Mouse (Mus musculus): ENCODE data around the gene Rab5if. TPM values are rescaled to one million over a fixed set of nuclear protein-coding genes. Genes with fewer than 3 reads are reported as not detected.
A peak's percentile ranks its signal among the peaks of the same experiment; 100 is the strongest.
"Not testable (repeated sequence)": the region's sequence is repeated elsewhere in the genome, so short reads cannot be mapped to it uniquely, and the experiment has no call there.

Rab5if gene
- total RNA-seq, 2 experiments from 2014 or later = 89.0 to 98.6 TPM

DNA sequence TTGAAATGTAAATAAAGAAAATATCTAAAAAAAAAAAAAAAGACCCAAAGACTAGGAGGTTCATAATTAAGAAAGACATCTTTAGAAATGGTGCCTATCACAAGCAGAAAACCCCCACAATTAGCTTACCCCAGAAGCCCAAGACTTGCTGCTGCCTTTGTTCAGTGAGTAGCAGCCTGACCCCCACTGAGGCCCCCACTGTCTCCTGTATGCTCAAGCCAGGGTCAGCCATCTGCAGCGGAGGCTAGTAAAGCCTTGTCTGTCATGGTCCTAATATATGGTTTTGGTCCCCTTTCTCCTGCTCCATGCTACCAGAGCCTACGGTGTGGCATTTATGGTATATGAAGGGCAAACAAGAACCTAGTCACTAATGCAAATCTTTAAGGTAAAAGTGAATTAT lies 38.4 kb downstream of the Rab5if start:
- no peak for DNase-seq
- no peak for TF ChIP-seq CTCF (IDR thresholded peaks at IDR 0.05)
- intact Hi-C loops (cut with DNase I) = loop anchor here (10.0 kb wide), 1 partner anchor 193 kb away; no protein-coding TSS in a partner anchor
- H3K27ac ChIP-seq = no peak overlapping the region
- no peak overlapping the region for H3K4me3 ChIP-seq

DNA sequence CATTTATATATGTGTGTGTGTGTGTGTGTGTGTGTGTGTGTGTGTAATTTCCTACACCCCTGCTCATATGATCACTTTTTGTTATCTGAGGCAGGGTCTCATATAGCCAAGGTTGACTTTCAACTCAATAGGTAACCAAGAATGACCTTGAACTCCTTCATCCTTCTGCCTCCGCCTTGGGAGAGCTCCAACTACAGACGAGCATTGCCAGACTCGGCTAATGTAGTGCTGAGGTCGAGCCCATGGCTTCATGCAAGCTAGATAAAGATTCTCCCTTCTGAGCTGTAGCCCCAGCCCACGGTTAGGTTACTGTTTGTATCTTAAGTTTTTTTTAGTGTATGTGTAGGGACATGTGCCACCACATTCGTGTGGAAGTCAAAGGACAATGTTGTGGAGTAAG lies 39.0 kb downstream of the Rab5if start:
- TF ChIP-seq CTCF (IDR thresholded peaks at IDR 0.05) = no peak
- Histone ChIP-seq H3K27ac (no peak overlapping the region), H3K4me3 (no peak overlapping the region)
- intact Hi-C loops (cut with DNase I) = loop anchor here (10.0 kb wide), 1 partner anchor 193 kb away; no protein-coding TSS in a partner anchor
- DNase-seq = no peak

DNA sequence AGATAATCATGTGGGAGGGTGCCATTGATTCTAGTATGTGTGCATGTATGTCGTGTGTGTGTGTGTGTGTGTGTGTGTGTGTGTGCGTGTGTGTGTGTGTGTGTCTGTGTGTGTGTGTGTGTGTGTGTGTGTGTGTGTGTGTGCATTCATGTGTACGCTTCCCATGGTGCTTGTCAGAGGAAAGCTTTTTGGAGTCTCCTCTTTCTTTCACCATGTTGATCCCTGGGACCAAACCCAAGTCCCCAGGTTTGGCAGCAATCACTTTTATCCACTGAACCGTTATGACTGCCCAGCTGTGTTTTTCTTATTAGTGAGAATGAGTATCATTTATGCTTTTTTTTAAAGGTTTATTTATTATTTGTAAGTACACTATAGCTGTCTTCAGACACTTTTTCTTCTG lies 39.5 kb downstream of the Rab5if start:
- intact Hi-C loops (cut with DNase I) = loop anchor here (10.0 kb wide), 1 partner anchor 192 kb away; no protein-coding TSS in a partner anchor
- not testable (repeated sequence) for H3K27ac ChIP-seq, DNase-seq, H3K4me3 ChIP-seq

DNA sequence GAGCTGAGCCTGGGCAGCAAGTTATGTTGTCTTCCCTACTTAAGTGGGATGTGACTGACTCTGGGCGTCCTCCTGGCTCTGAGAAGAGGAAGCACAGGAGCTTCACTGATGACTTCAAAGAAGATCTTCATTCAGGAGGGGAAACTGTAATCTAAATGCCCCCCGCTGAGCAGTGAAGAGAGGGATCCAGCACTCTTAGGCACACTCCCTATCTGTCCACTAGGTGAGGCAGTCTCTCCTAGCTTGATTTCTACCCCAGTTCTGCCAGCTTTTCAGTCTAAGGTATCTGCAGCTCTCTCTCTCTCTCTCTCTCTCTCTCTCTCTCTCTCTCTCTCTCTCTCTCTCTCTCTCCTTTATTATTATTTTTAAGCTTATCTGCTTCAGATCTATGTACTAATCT lies 40.4 kb downstream of the Rab5if start:
- TF ChIP-seq CTCF (IDR thresholded peaks at IDR 0.05) = peak; percentile 24
- H3K27ac ChIP-seq = no peak overlapping the region

DNA sequence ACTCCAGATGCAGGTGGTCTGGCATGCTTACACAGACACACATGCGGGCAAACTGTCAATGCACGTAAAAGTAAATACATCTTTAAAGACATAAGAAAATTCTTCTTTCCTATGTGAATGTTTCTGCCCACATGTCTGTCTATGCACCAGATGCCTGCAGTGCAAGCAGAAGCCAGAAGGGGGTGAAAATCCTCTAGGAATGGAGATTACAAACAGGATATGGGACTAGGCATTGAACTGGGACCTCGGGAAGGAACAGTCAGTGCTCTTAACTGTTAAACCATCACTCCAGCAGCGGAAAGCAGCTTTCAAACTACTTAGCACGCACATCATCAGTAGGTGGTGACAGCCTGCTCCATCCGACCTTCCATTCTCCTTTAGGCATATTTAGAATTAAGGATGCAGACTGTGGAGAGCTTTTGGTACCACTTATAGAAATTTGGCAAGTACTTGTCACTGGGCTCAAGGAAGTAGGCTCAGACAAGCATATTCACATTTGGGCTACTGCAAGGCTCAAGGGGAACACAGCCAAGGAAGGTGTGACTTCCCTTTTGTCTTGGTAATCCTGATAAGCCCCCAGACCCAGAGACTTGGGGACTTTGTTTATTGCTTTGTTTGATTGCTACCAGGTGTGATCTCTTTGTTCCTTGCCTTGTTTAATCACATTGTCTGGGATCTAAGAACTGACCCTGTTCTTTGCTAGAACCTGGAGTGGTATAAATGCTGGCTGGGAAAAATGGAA lies 42.2 kb downstream of the Rab5if start:
- peak; percentile 80 for TF ChIP-seq CTCF (IDR thresholded peaks at IDR 0.05)
- DNase-seq = peak; percentile 68
- no peak overlapping the region for H3K4me3 ChIP-seq
- intact Hi-C loops (cut with DNase I) = loop anchor here (1.0 to 10.0 kb wide), 2 partner anchors 91 to 190 kb away; no protein-coding TSS in a partner anchor
- no peak overlapping the region for H3K27ac ChIP-seq

More for the DNA sequence above, 40.4 kb downstream of the Rab5if start:
- DNase-seq = no peak
- H3K4me3 ChIP-seq = no peak overlapping the region
- intact Hi-C loops (cut with DNase I) = loop anchor here (10.0 kb wide), 1 partner anchor 191 kb away; no protein-coding TSS in a partner anchor

DNA sequence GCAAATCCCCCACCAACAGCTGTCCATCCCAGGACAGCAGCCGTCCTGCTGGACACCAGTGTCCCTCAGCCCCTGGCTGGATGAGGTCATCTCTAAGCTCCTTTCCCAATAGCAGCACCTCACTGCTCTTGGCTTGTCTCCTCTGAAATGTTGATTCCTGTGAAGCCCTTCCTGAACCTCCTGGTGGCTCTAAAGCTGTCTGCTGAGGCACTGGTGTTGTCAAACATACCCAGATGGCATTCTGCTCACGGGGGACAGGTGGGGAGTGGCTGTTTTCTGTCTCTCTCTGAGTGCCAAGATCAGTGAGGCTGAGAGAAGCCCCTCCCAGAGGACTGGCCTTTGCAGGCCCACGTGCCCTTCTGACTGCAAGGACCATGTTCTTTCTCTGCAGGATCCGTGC lies 43.0 kb downstream of the Rab5if start:
- not testable (repeated sequence) for H3K4me3 ChIP-seq, DNase-seq, H3K27ac ChIP-seq
- intact Hi-C loops (cut with DNase I) = loop anchor here (1.0 to 10.0 kb wide), 2 partner anchors 90 to 189 kb away; no protein-coding TSS in a partner anchor

DNA sequence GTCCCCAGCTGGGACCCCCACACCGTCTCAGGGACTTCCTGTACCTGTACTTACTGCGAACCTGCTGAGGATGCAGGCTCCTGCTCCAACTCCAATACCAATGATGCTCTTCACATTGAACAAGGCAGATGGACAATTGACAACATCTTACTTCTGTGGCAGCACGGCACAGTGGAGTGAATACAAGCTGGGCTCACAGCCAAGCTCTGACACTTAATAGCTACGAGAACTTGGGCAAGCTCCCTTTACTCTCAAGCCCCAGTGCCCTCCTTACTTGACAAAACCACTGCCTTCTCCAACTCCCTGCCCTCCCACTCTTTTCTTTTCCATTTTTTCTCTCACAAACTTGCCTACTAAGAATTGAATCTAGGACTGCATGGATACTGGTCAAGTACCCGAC lies 50.3 kb downstream of the Rab5if start:
- no peak overlapping the region for H3K4me3 ChIP-seq
- intact Hi-C loops (cut with DNase I) = loop anchor here (1.0 kb wide), 1 partner anchor 34 kb away; no protein-coding TSS in a partner anchor
- H3K27ac ChIP-seq = no peak overlapping the region
- no peak for TF ChIP-seq CTCF (IDR thresholded peaks at IDR 0.05)
- peak; percentile 35 for DNase-seq

DNA sequence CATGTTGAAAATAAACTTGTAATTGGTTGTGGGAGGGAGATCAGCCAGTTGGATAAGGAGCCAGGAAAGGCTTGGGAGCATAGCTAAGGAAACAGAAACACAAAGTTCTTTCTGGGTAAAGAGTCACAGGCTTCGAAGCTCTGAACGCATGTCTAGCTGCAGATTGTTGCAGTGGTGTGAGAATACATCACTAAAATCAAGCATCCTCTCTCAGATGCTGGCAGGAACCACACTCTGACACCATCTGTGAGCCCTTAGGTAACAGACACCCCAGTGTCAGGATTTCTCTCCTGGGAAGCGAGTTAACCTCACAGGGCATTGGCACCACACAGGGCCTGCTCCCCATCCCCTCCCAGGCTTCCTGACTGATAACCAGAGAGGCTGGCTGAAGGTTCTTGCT lies 52.6 kb downstream of the Rab5if start:
- intact Hi-C loops (cut with DNase I) = no loop called here
- no peak for TF ChIP-seq CTCF (IDR thresholded peaks at IDR 0.05)
- Histone ChIP-seq H3K4me3 (no peak overlapping the region), H3K27ac (no peak overlapping the region)
- DNase-seq = no peak

DNA sequence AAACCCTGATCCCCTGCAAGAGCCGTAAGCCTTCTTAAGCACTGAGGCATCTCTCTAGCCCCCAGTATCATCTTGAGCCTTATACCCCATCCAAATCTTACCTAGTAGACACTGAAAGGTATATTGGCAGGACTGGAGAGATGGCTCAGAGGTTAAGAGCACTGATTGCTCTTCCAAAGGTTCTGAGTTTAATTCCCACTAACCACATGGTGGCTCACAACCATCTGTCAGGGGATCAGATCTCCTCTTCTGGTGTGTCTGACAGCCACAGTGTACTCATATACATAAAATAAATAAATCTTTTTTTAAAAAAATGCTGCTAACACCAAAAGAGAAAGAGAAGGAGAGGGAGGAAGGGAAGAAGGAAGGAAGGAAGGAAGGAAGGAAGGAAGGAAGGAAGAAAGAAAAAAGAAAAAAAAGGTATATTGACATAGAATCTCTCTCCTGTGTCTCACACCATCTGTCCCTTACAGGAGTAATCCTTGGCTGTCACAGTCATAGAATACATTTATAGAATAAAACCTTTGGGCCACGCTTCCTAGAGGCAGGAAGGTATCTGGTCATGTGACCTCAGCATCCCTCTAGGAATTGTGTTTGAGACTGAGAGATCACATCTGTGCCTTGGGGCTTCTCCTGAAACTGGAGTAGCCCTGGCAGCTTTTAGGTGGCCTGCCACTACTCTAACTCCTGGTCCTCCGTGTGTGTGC lies 53.6 kb downstream of the Rab5if start:
- intact Hi-C loops (cut with DNase I) = no loop called here
- Histone ChIP-seq H3K4me3 (no peak overlapping the region), H3K27ac (no peak overlapping the region)
- TF ChIP-seq CTCF (IDR thresholded peaks at IDR 0.05) = no peak
- no peak for DNase-seq

DNA sequence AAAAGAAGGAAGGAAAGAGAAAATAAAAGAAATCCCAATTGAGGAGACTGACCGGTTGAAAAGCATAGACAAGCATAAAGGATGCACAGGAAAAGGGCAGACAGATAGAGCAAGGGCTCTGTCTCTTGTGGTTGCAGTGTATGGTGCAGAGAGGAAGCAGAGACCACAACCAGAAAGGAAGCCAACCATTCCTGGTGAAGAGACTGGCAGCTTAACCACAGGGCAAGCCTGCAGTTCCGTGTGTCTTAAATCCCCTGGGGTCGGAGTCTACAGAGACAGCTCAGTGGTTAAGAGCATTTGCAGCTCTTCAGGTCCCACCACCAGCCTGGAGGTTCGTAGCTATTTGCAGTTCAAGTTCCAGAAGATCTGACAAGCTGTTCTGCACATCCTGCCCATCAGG lies 55.6 kb downstream of the Rab5if start:
- no peak for TF ChIP-seq CTCF (IDR thresholded peaks at IDR 0.05)
- DNase-seq = no peak
- intact Hi-C loops (cut with DNase I) = no loop called here
- H3K4me3 ChIP-seq = no peak overlapping the region
- no peak overlapping the region for H3K27ac ChIP-seq

DNA sequence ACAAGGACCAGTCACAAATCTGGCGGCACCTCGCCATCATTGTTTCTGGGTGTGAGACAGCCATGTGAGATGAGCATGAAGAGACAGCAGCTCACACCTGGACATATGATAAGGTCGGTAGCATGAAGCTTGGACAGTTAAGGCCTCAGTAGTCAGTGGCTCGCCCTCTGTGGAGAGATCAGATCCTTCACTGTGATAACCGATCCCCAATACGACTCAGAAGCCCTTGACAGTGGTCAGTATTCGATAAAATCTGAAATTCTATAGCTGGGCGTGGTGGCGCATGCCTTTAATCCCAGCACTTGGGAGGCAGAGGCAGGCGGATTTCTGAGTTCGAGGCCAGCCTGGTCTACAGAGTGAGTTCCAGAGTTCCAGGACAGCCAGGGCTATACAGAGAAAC lies 56.3 kb downstream of the Rab5if start:
- intact Hi-C loops (cut with DNase I); H3K27ac ChIP-seq; DNase-seq; H3K4me3 ChIP-seq: not testable (repeated sequence)

DNA sequence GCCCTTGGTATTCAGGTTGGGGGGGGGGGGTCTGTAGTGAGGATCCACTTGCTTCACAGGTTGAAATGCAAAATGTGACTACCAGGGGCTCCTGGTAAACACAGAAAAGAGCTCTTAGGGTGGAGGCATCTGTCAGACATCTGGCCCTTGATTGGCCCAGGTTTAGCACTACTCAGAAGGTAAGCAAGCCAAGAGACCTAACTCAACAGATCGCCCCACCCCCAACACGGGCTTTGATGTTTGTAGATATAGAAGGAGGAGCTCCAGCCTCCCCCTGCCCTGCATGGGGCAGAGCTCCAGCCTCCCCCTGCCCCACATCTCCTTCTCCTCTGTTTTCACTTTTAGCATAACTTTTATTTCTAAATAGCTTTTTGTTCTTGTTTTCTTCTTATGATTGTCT lies 56.9 kb downstream of the Rab5if start:
- H3K27ac ChIP-seq = no peak overlapping the region
- H3K4me3 ChIP-seq = no peak overlapping the region
- intact Hi-C loops (cut with DNase I) = no loop called here
- DNase-seq = no peak
- TF ChIP-seq CTCF (IDR thresholded peaks at IDR 0.05) = no peak

DNA sequence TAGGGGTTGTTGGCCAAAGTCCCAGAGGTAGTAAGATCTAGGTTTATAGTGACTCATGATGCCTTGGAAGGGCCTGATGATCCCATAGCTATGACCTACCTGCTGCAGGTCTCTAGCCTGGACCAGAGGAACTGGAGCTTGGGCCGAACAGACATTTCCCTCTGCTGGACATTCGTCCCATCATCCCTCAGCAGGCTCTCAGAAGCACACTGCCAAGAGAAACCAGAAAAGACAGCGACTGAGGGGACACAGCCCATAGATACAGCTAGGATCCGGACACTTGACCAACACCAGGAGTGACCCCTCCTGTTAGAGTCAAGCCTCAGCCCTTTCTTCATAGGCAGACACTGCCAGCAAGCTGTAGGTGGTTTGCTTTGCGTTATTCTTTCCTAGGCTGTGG lies 60.1 kb downstream of the Rab5if start:
- intact Hi-C loops (cut with DNase I) = no loop called here
- no peak overlapping the region for H3K4me3 ChIP-seq
- no peak for TF ChIP-seq CTCF (IDR thresholded peaks at IDR 0.05)
- no peak for DNase-seq
- H3K27ac ChIP-seq = no peak overlapping the region

Other genes starting within 250 kb of the Rab5if start
- gene Dlgap4, start 249.4 kb upstream of the Rab5if start, total RNA-seq (2021) = 10 to 100 TPM; 43.5 to 55.3 TPM
- 10 to 100 TPM; 41.2 to 50.0 TPM for gene Myl9, start 87.7 kb upstream of the Rab5if start, total RNA-seq (2021)
- under 1 TPM; 0.15 to 0.28 TPM for gene Tgif2, start 23.1 kb upstream of the Rab5if start, total RNA-seq (2021)
- gene 4930518I15Rik, start 5.2 kb upstream of the Rab5if start, total RNA-seq (2021) = under 1 TPM; 0.73 to 0.79 TPM
- gene Sla2, start 24.1 kb downstream of the Rab5if start, total RNA-seq (2021) = not detected
- 10 to 100 TPM; 31.9 to 33.4 TPM for gene Ndrg3, start 128.9 kb downstream of the Rab5if start, total RNA-seq (2021)
- gene Dsn1, start 144.0 kb downstream of the Rab5if start, total RNA-seq (2021) = 1 to 10 TPM; 1.2 to 1.6 TPM
- 1 to 10 TPM; 2.8 to 4.5 TPM for gene Soga1, start 216.1 kb downstream of the Rab5if start, total RNA-seq (2021)
- gene Tldc2, start 223.9 kb downstream of the Rab5if start, total RNA-seq (2021) = not detected